Mouse (Mus musculus) myocyte (in vitro differentiated cells): ENCODE results near the gene Dnttip2. TPM values are rescaled to one million over a fixed set of nuclear protein-coding genes. Genes with fewer than 3 reads are reported as not detected.

ENCODE experiments used
- H3K27me3 ChIP-seq: one replicate; pipeline ENCODE4 v1.6.1; 2011; ENCODE audit not compliant: control insufficient read depth, insufficient read depth, insufficient read length
- H3K36me3 ChIP-seq: one replicate; pipeline ENCODE4 v1.6.1; 2011; ENCODE audit not compliant: control insufficient read depth, insufficient read depth
- H3K4me2 ChIP-seq: one replicate; pipeline ENCODE4 v1.6.1; 2011; ENCODE audit warnings: low read depth, control low read depth
- H3K4me3 ChIP-seq: one replicate; pipeline ENCODE4 v1.5.1; 2011; ENCODE audit warnings: mild to moderate bottlenecking, control low read depth, moderate library complexity
- H3K79me2 ChIP-seq: one replicate; pipeline ENCODE4 v1.6.1; 2011; ENCODE audit not compliant: control insufficient read depth, insufficient read depth
- H3ac ChIP-seq: one replicate; pipeline ENCODE4 v1.6.1; 2011; ENCODE audit not compliant: control insufficient read depth, insufficient read length
- CEBPB ChIP-seq: IDR thresholded peaks from 2 replicates; pipeline ENCODE4 v1.6.1; 2011; ENCODE audit warnings: mild to moderate bottlenecking, moderate library complexity; ENCODE audit not compliant: poor library complexity, insufficient read depth, severe bottlenecking
- E2F4 ChIP-seq: IDR thresholded peaks from one replicate; pipeline ENCODE4 v1.6.1; 2011; ENCODE audit warnings: mild to moderate bottlenecking, control low read depth, moderate library complexity; ENCODE audit not compliant: insufficient read depth
- MAX ChIP-seq: IDR thresholded peaks from one replicate; pipeline ENCODE4 v1.6.1; 2011; ENCODE audit warnings: low read depth, mild to moderate bottlenecking, control low read depth
- MYOD1 ChIP-seq, 3 experiments: IDR thresholded peaks; one replicate each; pipeline ENCODE4 v1.6.1; 2011; ENCODE audit warnings: control low read depth in 2 of 3, low read depth in 2 of 3, mild to moderate bottlenecking in 2 of 3, moderate library complexity in 1 of 3; ENCODE audit not compliant: insufficient read length in 2 of 3, control insufficient read depth in 1 of 3
- MYOG ChIP-seq, 3 experiments: IDR thresholded peaks; one replicate each; pipeline ENCODE4 v1.6.1; 2011; ENCODE audit warnings: control low read depth in 2 of 3, low read depth in 2 of 3, mild to moderate bottlenecking in 2 of 3; ENCODE audit not compliant: insufficient read length in 2 of 3, control insufficient read depth in 1 of 3, insufficient read depth in 1 of 3
- POLR2A ChIP-seq: IDR thresholded peaks from one replicate; pipeline ENCODE4 v1.6.1; 2011; ENCODE audit warnings: low read depth, mild to moderate bottlenecking, control low read depth, moderate library complexity; ENCODE audit not compliant: insufficient read length
- POLR2AphosphoS2 ChIP-seq: IDR thresholded peaks from one replicate; pipeline ENCODE4 v1.6.1; 2011; ENCODE audit warnings: low read depth, control low read depth; ENCODE audit not compliant: insufficient read length
- REST ChIP-seq: IDR thresholded peaks from one replicate; pipeline ENCODE4 v1.6.1; 2011; ENCODE audit warnings: mild to moderate bottlenecking, control low read depth, moderate library complexity; ENCODE audit not compliant: insufficient read depth, insufficient read length
- SRF ChIP-seq: IDR thresholded peaks from one replicate; pipeline ENCODE4 v1.6.1; 2011; ENCODE audit warnings: low read depth; ENCODE audit not compliant: control insufficient read depth, insufficient read length
- TCF12 ChIP-seq: IDR thresholded peaks from one replicate; pipeline ENCODE4 v1.6.1; 2011; ENCODE audit warnings: mild to moderate bottlenecking, control low read depth; ENCODE audit not compliant: poor library complexity, insufficient read depth, severe bottlenecking
- TCF3 ChIP-seq: IDR thresholded peaks from one replicate; pipeline ENCODE4 v1.6.1; 2011; ENCODE audit warnings: low read depth, control low read depth; ENCODE audit not compliant: insufficient read length
- USF1 ChIP-seq: IDR thresholded peaks from one replicate; pipeline ENCODE4 v1.6.1; 2011; ENCODE audit warnings: low read depth, mild to moderate bottlenecking, control low read depth, moderate library complexity
- polyA plus RNA-seq: library from polyadenylated mRNA; unstranded; fragments of >200 nt; fragmentation: generic; extraction: Trizol; gene quantifications from one replicate; pipeline ENCODE4 v1.2.1, GENCODE M21; 2012; ENCODE audit warnings: missing spikeins

The Dnttip2 gene
- polyA plus RNA-seq, 1 experiment, result 18.5 TPM

GRCm38 (mm10) chr3:122290696-122291095 lies 16.5 kb downstream of the Dnttip2 start:
- TF ChIP-seq POLR2AphosphoS2, result no peak
- TF ChIP-seq TCF3, result no peak
- TF ChIP-seq MYOD1 (IDR thresholded peaks at IDR 0.05; ENCODE audit: control insufficient read depth in 1 of 3, insufficient read length in 2 of 3, low read depth in 2 of 3), result no peak
- no peak for TF ChIP-seq E2F4
- no peak for TF ChIP-seq MYOG (IDR thresholded peaks at IDR 0.05; ENCODE audit: control insufficient read depth in 1 of 3, insufficient read depth in 1 of 3, insufficient read length in 2 of 3, low read depth in 2 of 3)
- TF ChIP-seq REST, result no peak
- no peak for TF ChIP-seq CEBPB
- no peak overlapping the region for H3ac ChIP-seq
- H3K36me3 ChIP-seq, result peaks cover under 1% of the 10 kb centered on the region
- H3K79me2 ChIP-seq, result no peaks in the 10 kb centered on the region
- H3K4me3 ChIP-seq, result no peak overlapping the region
- H3K27me3 ChIP-seq, result no peaks in the 10 kb centered on the region
- H3K4me2 ChIP-seq, result no peak overlapping the region

DNA sequence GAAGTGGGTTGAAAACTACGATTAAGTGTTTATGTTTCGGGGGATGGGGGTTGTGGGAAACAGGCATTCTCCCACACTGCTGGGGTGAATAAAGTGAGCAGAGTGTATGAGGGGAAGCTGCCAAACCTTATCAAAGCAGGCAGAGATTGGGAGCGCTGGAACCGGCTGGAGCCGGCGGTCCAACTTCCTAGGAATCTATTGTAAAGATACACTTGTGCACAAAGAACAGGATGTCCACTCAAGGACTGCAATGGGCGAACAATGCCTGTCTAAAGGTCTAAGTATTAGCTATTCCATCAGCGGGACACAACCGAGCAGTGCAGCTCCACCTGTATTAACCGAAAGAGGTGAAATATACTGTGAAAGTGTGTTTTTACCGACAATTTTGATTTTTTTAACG lies 17.6 kb downstream of the Dnttip2 start:
- peak overlapping the region; percentile 55 for H3K4me3 ChIP-seq
- H3K36me3 ChIP-seq, result no peaks in the 10 kb centered on the region
- H3K4me2 ChIP-seq, result peak overlapping the region; percentile 99
- no peak overlapping the region for H3ac ChIP-seq
- H3K27me3 ChIP-seq, result no peaks in the 10 kb centered on the region
- H3K79me2 ChIP-seq, result no peaks in the 10 kb centered on the region
- no peak for TF ChIP-seq SRF

DNA sequence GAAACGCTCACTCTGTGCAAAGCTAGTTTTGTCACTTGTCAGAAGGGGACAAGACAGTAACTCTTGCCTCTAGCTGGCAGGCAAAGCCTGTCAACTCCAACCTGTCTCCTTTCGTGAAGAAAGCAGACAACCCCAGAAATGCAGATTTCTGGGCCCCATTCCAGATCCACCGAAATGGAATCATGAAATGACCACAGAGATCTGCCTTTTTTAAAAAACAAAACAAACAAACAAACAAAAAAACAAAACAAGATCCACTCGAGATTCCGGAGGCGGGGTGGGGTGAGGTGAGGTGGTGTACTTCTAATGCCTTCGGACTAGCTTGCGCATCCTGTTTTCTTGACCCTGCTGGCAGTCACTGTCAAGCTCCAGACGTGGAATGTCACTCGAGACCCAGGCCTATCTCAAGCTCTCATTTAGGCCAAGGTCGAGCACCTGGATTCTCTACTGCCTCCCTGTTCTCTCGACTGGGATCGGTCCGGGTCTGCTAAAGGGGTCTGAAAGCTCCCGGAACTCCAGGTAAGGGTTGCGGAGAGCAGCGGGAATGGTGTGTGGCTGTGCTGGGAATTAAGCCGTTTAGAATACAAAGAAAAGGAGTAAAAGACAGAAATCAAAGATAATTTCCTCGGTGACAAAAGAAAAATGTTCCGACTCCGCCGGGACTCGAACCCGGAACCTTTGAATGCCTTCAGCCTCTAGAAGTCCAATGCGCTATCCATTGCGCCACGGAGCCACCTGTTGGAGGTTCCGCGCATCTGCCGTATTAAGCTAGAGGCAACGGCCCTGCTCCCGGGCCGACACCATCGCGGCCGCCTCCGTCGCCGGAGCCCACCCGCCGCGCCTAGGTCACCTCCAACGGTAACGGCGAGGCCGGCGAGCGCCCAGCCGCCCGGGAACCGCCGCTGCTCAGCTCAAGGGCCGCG lies 18.4 kb downstream of the Dnttip2 start:
- H3K36me3 ChIP-seq, result no peaks in the 10 kb centered on the region
- H3K27me3 ChIP-seq, result no peaks in the 10 kb centered on the region
- H3K4me3 ChIP-seq, result peak overlapping the region; percentile 55
- peak overlapping the region; percentile 88 for H3ac ChIP-seq
- TF ChIP-seq E2F4 (peak; percentile 34), CEBPB (peak; percentile 46; the same call in 1 of the 2 replicates), TCF3 (no peak), MYOG (IDR thresholded peaks at IDR 0.05; ENCODE audit: control insufficient read depth in 1 of 3, insufficient read depth in 1 of 3, insufficient read length in 2 of 3, low read depth in 2 of 3) (peak in 1 of 3 experiments; percentile 58), REST (no peak), MYOD1 (IDR thresholded peaks at IDR 0.05; ENCODE audit: control insufficient read depth in 1 of 3, insufficient read length in 2 of 3, low read depth in 2 of 3) (peak in 2 of 3 experiments; percentile 51 to 62)
- H3K79me2 ChIP-seq, result no peaks in the 10 kb centered on the region
- peak overlapping the region; percentile 99 for H3K4me2 ChIP-seq

DNA sequence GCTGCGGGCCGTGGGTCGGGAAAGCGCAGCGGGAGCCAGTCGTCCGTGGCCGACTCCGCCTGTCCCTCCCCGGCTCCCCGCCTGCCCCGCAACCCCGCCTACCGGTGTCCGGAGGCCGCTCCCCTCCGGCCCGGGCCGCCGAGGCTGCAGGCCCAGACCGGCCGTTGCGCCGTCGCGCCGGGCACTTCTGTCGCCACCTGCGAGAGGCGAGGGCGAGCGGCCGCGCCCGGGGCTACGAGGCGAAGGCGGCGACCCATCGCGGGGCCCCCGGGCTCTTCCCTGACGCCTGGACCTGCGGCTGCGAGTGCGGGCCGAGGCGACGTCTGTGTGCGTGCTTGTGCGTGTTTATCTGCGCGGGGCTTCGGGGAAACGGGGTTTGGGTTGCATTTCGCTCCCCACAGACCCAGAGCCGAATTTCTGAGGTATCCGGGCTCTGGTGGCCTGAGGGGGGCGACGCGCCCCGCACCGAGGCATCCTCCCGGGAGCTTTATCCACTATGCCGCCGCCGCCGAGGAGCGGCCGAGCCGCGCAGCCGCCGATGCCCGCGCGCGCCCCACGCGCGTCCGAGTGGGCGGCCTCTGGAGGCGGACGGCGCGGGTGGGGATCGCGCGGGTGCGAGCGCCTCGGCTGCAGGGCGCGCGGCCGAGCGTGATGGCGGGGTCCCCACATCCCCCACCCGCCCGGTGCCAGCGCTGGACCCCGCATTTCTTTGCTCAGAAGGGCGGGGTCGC lies 19.2 kb downstream of the Dnttip2 start:
- Histone ChIP-seq H3K27me3 (no peaks in the 10 kb centered on the region), H3ac (peak overlapping the region; percentile 88), H3K36me3 (no peaks in the 10 kb centered on the region), H3K79me2 (no peaks in the 10 kb centered on the region), H3K4me2 (peak overlapping the region; percentile 24), H3K4me3 (peak overlapping the region; percentile 55)
- TF ChIP-seq MYOD1 (IDR thresholded peaks at IDR 0.05; ENCODE audit: control insufficient read depth in 1 of 3, insufficient read length in 2 of 3, low read depth in 2 of 3) (peak in 1 of 3 experiments; percentile 3), POLR2A (peak; percentile 70), SRF (no peak), POLR2AphosphoS2 (peak; percentile 26), CEBPB (no peak), MYOG (IDR thresholded peaks at IDR 0.05; ENCODE audit: control insufficient read depth in 1 of 3, insufficient read depth in 1 of 3, insufficient read length in 2 of 3, low read depth in 2 of 3) (peak in 1 of 3 experiments; percentile 7)

DNA sequence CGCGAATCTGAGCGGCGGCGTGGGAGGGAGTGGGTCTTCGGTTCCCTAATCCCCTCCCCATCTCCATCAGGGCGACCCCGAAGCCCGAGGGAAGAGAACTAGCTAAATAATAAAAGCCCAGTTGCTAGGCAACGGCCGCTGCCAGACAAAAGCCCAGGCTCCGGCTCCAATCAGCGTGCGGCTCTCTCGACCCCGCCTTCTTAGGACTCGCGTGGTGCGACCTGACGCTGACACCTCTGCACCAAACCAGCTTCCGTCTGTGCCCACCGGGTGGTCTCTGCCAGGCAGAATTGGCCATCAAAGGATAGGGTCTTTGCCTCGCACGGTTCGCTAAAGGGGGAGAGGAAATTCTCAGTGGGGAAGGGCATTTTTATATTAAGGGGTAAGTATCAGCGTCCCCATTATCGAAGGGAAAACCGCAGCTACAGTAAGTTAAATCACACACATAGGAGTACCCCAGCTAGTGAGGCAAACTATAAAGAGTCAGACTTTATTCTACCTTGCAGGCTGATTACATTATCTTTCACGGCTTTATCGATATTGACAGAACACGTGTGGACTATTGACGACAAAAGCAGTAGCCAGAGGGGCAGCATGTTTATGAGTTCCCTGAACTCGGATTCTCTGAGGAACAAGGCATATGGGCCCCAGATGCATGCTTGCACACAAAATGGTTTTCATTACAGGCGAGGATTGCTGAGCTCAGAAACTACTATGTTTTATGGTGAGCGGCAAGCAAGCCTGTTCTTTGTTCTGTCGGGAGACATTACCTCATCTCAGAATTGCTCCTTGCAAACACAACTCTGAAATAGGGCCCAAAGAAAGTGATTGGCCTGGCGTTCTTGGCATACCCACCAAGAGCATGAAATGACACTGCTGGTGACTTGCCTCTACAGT lies 20.0 kb downstream of the Dnttip2 start, which contains the start of gene Bcar3:
Bcar3 (plus strand) TSS at position 183 of the 897 bp plus-strand sequence.
- Histone ChIP-seq H3ac (peak within 1 kb of the TSS; percentile 88), H3K4me2 (peak within 1 kb of the TSS; percentile 95), H3K36me3 (no peaks in the 10 kb centered on the region), H3K79me2 (no peaks in the 10 kb centered on the region), H3K4me3 (peak within 1 kb of the TSS; percentile 55), H3K27me3 (no peaks in the 10 kb centered on the region)
- no peak for TF ChIP-seq MAX
- TF ChIP-seq SRF, result no peak
- no peak for TF ChIP-seq MYOD1 (IDR thresholded peaks at IDR 0.05; ENCODE audit: control insufficient read depth in 1 of 3, insufficient read length in 2 of 3, low read depth in 2 of 3)
- TF ChIP-seq REST, result no peak
- TF ChIP-seq TCF12, result no peak
- no peak for TF ChIP-seq POLR2AphosphoS2
- TF ChIP-seq USF1, result no peak
- no peak for TF ChIP-seq CEBPB
- TF ChIP-seq TCF3, result no peak
- TF ChIP-seq MYOG (IDR thresholded peaks at IDR 0.05; ENCODE audit: control insufficient read depth in 1 of 3, insufficient read depth in 1 of 3, insufficient read length in 2 of 3, low read depth in 2 of 3), result no peak
- no peak for TF ChIP-seq POLR2A
- no peak for TF ChIP-seq E2F4
